Comparison of ENCODE assay signal across 23 mouse cellular contexts in the genomic region with DNA sequence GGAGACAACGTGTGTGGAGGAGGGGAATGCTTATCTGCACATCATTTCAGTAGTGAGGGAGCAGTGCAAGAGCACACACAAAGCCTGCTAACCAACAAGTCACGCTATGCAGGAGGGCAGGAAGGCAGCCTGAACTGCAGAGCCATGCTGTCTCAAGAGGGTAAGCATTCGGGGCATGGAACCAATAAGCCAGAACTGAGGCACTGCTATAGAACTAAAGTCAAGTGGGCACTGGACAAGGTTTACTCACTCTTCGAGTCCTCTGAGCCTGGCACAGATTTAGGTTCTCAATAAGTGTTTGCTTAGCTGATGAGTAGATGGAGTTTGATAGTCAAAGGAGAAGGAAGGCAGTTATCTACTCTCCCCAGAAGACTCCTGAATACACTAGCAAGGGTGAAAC.
"Had no signal": no experiment of that assay in that cellular context is flagged by ENCODE, and none has a peak within 500 bp of the region (broad histone marks: within the 10 kb centered on the region; RNA-seq: fewer than 3 reads in every experiment).

No protein-coding gene starts in this region.

- H3K36me3 ChIP-seq: heart, embryonic 10.5 days; heart, embryonic 12.5 days; hindbrain, embryonic 10.5 days; intestine, embryonic 15.5 days; limb, embryonic 13.5 days had no signal

- H3K9ac ChIP-seq: forebrain, postnatal 0 days; heart, embryonic 12.5 days; hindbrain, embryonic 12.5 days; hindbrain, embryonic 14.5 days; intestine, embryonic 15.5 days; limb, embryonic 13.5 days had no signal

- H3K4me3 ChIP-seq: heart, embryonic 10.5 days; heart, embryonic 12.5 days; hindbrain, embryonic 10.5 days; hindbrain, embryonic 12.5 days; intestine, embryonic 15.5 days; layer of hippocampus, adult 2 months; left cerebral cortex, adult 2 months; limb, embryonic 13.5 days had no signal

- H3K27me3 ChIP-seq: heart, embryonic 12.5 days; hindbrain, embryonic 12.5 days; intestine, embryonic 15.5 days; limb, embryonic 13.5 days had no signal

- H3K9me3 ChIP-seq: heart, embryonic 10.5 days; heart, embryonic 12.5 days; hindbrain, embryonic 10.5 days; hindbrain, embryonic 12.5 days; intestine, embryonic 15.5 days; limb, embryonic 13.5 days had no signal

- H3K27ac ChIP-seq: heart, embryonic 10.5 days; hindbrain, embryonic 10.5 days; hindbrain, embryonic 12.5 days; hindbrain, embryonic 14.5 days; intestine, embryonic 15.5 days; layer of hippocampus, adult 2 months; left cerebral cortex, adult 2 months; limb, embryonic 13.5 days had no signal

- H3K4me1 ChIP-seq: hindbrain, embryonic 12.5 days; intestine, embryonic 15.5 days had no signal

- H3K4me2 ChIP-seq: heart, embryonic 12.5 days; hindbrain, embryonic 12.5 days; hindbrain, embryonic 14.5 days; intestine, embryonic 15.5 days; limb, embryonic 13.5 days had no signal

- ATAC-seq: forebrain, postnatal 0 days; hindbrain, embryonic 16.5 days; inflammation-experienced regulatory T-cells, adult 6 months; intestine, embryonic 15.5 days; intestine, postnatal 0 days had no signal

- DNase-seq: forebrain, postnatal 0 days; gastrocnemius, postnatal 14 days; gastrocnemius, postnatal 36 days; heart, adult 11 months; heart, postnatal 10 days; heart, postnatal 4 days; kidney, adult 18-20 months; kidney, adult 8-10 months; kidney, postnatal 10 days; kidney, postnatal 25 days; kidney, postnatal 4 days had no signal
